Mouse (Mus musculus) Patski (cell line): ENCODE results near the gene Trpm2. TPM values are rescaled to one million over a fixed set of nuclear protein-coding genes. Genes with fewer than 3 reads are reported as not detected.

Source experiments
- ATAC-seq: fragments of 100-300 bp; one replicate; pipeline ENCODE4 v1.8.0; 2021
- CTCF ChIA-PET: fragments of 350-600 bp; sonication (Branson Sonifier 250); formaldehyde crosslinking; loops from one replicate; lab custom pipeline; 2022; ENCODE audit warnings: inconsistent platforms; lab: Charles Lee
- POLR2A ChIA-PET: fragments of 350-600 bp; sonication (Branson Sonifier 250); formaldehyde crosslinking; loops from one replicate; lab custom pipeline; 2022; ENCODE audit warnings: antibody characterized with exemption, inconsistent platforms; lab: Charles Lee
- DNase-seq: peaks from one replicate; pipeline ENCODE4 v3.0.0-alpha.2; 2011; ENCODE audit warnings: low read depth, low spot score
- H3K27me3 ChIP-seq: fragments of 371-371 bp; one replicate; pipeline ENCODE4 v1.5.1; 2021
- CTCF ChIP-seq: fragments of 100-300 bp; IDR thresholded peaks from one replicate; pipeline ENCODE4 v1.5.1; 2021
- in situ Hi-C: fragments of 300-500 bp; cut with MboI; formaldehyde crosslinking; loops from 3 replicates; pipeline ENCODE4 v1.11.1; 2018; ENCODE audit warnings: low pct_unique_long_range_greater_than_20kb, mixed read lengths
- polyA plus RNA-seq: library from polyadenylated mRNA; unstranded; gene quantifications from one replicate; pipeline ENCODE4 v1.2.3, GENCODE M21; 2021

Gene Trpm2
- polyA plus RNA-seq, 1 experiment from 2014 or later = 0.21 TPM

- H3K27me3 ChIP-seq = peaks cover 52% of the 10 kb centered on the region
- DNase-seq (no peak), ATAC-seq (no peak)
- TF ChIP-seq CTCF = no peak
- ChIA-PET POLR2A (no interaction called here), CTCF (interaction anchor here (1.3 kb wide), 1 partner anchor 33 kb away, joined by 3 read pairs; no protein-coding TSS in a partner anchor)
- in situ Hi-C loops = loop anchor here (10.0 kb wide), 1 partner anchor 398 kb away; the partner anchor contains the start of gene Fam207a
Observed at GRCm38 (mm10) chr10:77912605-77913004, 57.8 kb downstream of the Trpm2 start.

GRCm38 (mm10) chr10:77902894-77903715 is 67.3 kb downstream of the Trpm2 start:
- no peak for TF ChIP-seq CTCF
- DNase-seq (no peak), ATAC-seq (no peak)
- ChIA-PET POLR2A (no interaction called here), CTCF (no interaction called here)
- H3K27me3 ChIP-seq = peaks cover 32% of the 10 kb centered on the region
- in situ Hi-C loops = no loop called here

- no peak for TF ChIP-seq CTCF
- ATAC-seq (no peak), DNase-seq (no peak)
- CTCF ChIA-PET = no interaction called here
- POLR2A ChIA-PET = no interaction called here
- in situ Hi-C loops = no loop called here
- H3K27me3 ChIP-seq = peaks cover 34% of the 10 kb centered on the region
Observed at GRCm38 (mm10) chr10:77902211-77902893, 68.0 kb downstream of the Trpm2 start, which contains the start of gene Lrrc3. TSS of gene Lrrc3 (minus strand) at chr10:77902536.

- DNase-seq = no peak
- no peak for ATAC-seq
- TF ChIP-seq CTCF = no peak
- H3K27me3 ChIP-seq = peaks cover 37% of the 10 kb centered on the region
- in situ Hi-C loops = no loop called here
- ChIA-PET CTCF (no interaction called here), POLR2A (no interaction called here)
Observed at GRCm38 (mm10) chr10:77901871-77902210, 68.5 kb downstream of the Trpm2 start.

- ATAC-seq = no peak
- ChIA-PET CTCF (no interaction called here), POLR2A (no interaction called here)
- no peak for DNase-seq
- H3K27me3 ChIP-seq = peaks cover 41% of the 10 kb centered on the region
- in situ Hi-C loops = no loop called here
- TF ChIP-seq CTCF = no peak
Observed at GRCm38 (mm10) chr10:77900903-77901818, 69.2 kb downstream of the Trpm2 start.

- in situ Hi-C loops = no loop called here
- DNase-seq (no peak), ATAC-seq (no peak)
- peaks cover 48% of the 10 kb centered on the region for H3K27me3 ChIP-seq
- ChIA-PET POLR2A (no interaction called here), CTCF (no interaction called here)
- TF ChIP-seq CTCF = no peak
Observed at GRCm38 (mm10) chr10:77900126-77900525, 70.2 kb downstream of the Trpm2 start.

- in situ Hi-C loops = no loop called here
- ATAC-seq = no peak
- POLR2A ChIA-PET = no interaction called here
- CTCF ChIA-PET = no interaction called here
- peaks cover 43% of the 10 kb centered on the region for H3K27me3 ChIP-seq
- TF ChIP-seq CTCF = no peak
- no peak for DNase-seq
Observed at GRCm38 (mm10) chr10:77895562-77895961, 74.8 kb downstream of the Trpm2 start.

GRCm38 (mm10) chr10:77890987-77891565 is 79.3 kb downstream of the Trpm2 start:
- CTCF ChIA-PET = no interaction called here
- ATAC-seq (no peak), DNase-seq (no peak)
- in situ Hi-C loops = no loop called here
- POLR2A ChIA-PET = no interaction called here
- H3K27me3 ChIP-seq = peaks cover 29% of the 10 kb centered on the region
- TF ChIP-seq CTCF = no peak

- in situ Hi-C loops = no loop called here
- ATAC-seq (no peak), DNase-seq (no peak)
- POLR2A ChIA-PET = no interaction called here
- peaks cover 14% of the 10 kb centered on the region for H3K27me3 ChIP-seq
- no peak for TF ChIP-seq CTCF
- CTCF ChIA-PET = no interaction called here
Observed at GRCm38 (mm10) chr10:77886007-77886747, 84.2 kb downstream of the Trpm2 start.
